Mouse (Mus musculus) embryonic facial prominence, embryonic 11.5 days (tissue): ENCODE results near the gene Tspan5. TPM values are rescaled to one million over a fixed set of nuclear protein-coding genes. Genes with fewer than 3 reads are reported as not detected.

Source experiments
- ATAC-seq: fragments of 200-750 bp; cut with Nextera tagmentation; replicated peaks from 2 replicates; pipeline ENCODE4 v1.8.0; 2017; ENCODE audit warnings: low read depth; ENCODE audit not compliant: insufficient number of reproducible peaks, low FRiP score, low TSS enrichment
- DNase-seq: peaks from one replicate; pipeline ENCODE4 v3.0.0-alpha.2; 2015; ENCODE audit warnings: low spot score
- H3K27ac ChIP-seq: fragments of 300-500 bp; sonication (generic); replicated peaks from 2 replicates; pipeline ENCODE4 v1.5.1; 2014; ENCODE audit warnings: mild to moderate bottlenecking, low read depth, low read length, control low read depth
- H3K27me3 ChIP-seq: fragments of 300-500 bp; sonication (generic); 2 replicates; pipeline ENCODE4 v1.6.1; 2014; ENCODE audit warnings: mild to moderate bottlenecking, low read length, moderate library complexity, mixed read lengths; ENCODE audit not compliant: control insufficient read depth, insufficient read depth
- H3K36me3 ChIP-seq: fragments of 300-500 bp; sonication (generic); replicated peaks from 2 replicates; pipeline ENCODE4 v1.6.1; 2014; ENCODE audit warnings: low read depth, mild to moderate bottlenecking, low read length, moderate library complexity, mixed read lengths; ENCODE audit not compliant: control insufficient read depth, insufficient read depth
- H3K4me1 ChIP-seq: fragments of 300-500 bp; sonication (generic); 2 replicates; pipeline ENCODE4 v1.6.1; 2014; ENCODE audit warnings: low read length, mixed read lengths; ENCODE audit not compliant: control insufficient read depth, insufficient read depth
- H3K4me2 ChIP-seq: fragments of 300-500 bp; sonication (generic); 2 replicates; pipeline ENCODE4 v1.6.1; 2014; ENCODE audit warnings: low read depth, mild to moderate bottlenecking, control low read depth, low read length, moderate library complexity
- H3K4me3 ChIP-seq: fragments of 300-500 bp; sonication (generic); 2 replicates; pipeline ENCODE4 v1.5.1; 2014; ENCODE audit warnings: low read depth, low read length, control low read depth
- H3K9ac ChIP-seq: fragments of 300-500 bp; sonication (generic); replicated peaks from 2 replicates; pipeline ENCODE4 v1.6.1; 2014; ENCODE audit warnings: mild to moderate bottlenecking, control low read depth, low read length
- H3K9me3 ChIP-seq: fragments of 300-500 bp; sonication (generic); replicated peaks from 2 replicates; pipeline ENCODE4 v1.6.1; 2016; ENCODE audit warnings: mild to moderate bottlenecking, low read length, inconsistent platforms, mixed read lengths; ENCODE audit not compliant: control insufficient read depth
- WGBS: fragments of 180-500 bp; shearing (Covaris S2); extraction: QIAGEN DNeasy Blood & Tissue Kit; methylation state at CpG from one replicate; pipeline ENCODE4 v1.1.7; 2014; 5-methylcytosine and 5-hydroxymethylcytosine counted together
- polyA plus RNA-seq: library from polyadenylated mRNA; unstranded; fragments of >200 nt; fragmentation: Nextera tagmentation; extraction: Ambion mirVana; gene quantifications from 2 replicates; pipeline ENCODE4 v1.2.1, GENCODE M21; 2014

Gene Tspan5
- polyA plus RNA-seq, 1 experiment from 2014 or later = 34.4 TPM

DNA sequence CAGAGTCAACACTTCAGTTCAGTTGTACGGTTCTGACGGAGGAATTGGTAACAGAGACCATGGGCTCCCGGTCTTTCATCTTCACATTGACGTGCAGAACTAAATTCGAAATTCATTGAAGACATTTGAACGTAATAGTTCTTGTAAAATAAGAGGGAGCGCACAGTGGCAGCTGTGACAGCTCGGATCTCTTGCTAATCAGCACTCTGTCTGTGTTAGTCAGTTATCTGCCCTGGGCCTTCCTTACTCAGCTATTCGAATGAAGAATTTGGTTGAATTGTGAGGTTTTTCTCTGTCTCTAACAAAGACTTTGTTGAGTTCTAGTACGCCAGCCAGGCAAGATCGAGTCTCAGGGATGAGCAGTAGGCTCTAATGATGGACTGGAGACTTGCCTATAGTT, 3.1 kb downstream of the Tspan5 start:
- WGBS = 83% methylated on average over 11 of the region's 11 CpGs
- DNase-seq = no peak
- no peaks in the 10 kb centered on the region for H3K36me3 ChIP-seq
- H3K27me3 ChIP-seq = no peaks in the 10 kb centered on the region
- no peak overlapping the region for H3K4me3 ChIP-seq
- ATAC-seq = no peak
- no peak overlapping the region for H3K9ac ChIP-seq
- no peak overlapping the region for H3K27ac ChIP-seq
- no peak overlapping the region for H3K4me2 ChIP-seq
- H3K9me3 ChIP-seq = no peaks in the 10 kb centered on the region
- H3K4me1 ChIP-seq = no peaks in the 10 kb centered on the region; the same call in 1 of the 2 replicates

DNA sequence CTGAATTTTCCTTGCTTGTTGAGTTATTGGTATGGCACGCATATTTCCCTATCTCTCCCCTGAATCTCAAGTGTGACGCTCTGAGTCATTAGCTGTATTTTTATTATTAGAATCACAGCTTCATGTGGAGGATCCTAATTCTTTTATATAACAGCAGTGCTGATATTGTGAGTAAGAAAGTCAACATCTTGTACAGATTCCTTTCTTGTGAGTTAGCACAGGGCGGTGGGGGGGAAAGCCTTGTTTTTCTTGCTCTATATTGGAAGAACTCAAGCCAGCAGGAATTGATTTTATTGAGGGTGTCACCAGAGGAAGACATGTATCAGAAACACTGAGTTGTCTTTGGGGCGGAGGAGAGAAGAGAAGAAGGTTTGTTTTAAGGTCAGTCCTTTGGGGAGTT, 3.6 kb downstream of the Tspan5 start:
- WGBS = 72% methylated on average over 4 of the region's 4 CpGs
- Histone ChIP-seq H3K4me1 (no peaks in the 10 kb centered on the region; the same call in 1 of the 2 replicates), H3K27ac (no peak overlapping the region), H3K27me3 (no peaks in the 10 kb centered on the region), H3K9me3 (no peaks in the 10 kb centered on the region), H3K9ac (no peak overlapping the region), H3K4me3 (no peak overlapping the region), H3K4me2 (no peak overlapping the region), H3K36me3 (no peaks in the 10 kb centered on the region)
- DNase-seq (no peak), ATAC-seq (no peak)

DNA sequence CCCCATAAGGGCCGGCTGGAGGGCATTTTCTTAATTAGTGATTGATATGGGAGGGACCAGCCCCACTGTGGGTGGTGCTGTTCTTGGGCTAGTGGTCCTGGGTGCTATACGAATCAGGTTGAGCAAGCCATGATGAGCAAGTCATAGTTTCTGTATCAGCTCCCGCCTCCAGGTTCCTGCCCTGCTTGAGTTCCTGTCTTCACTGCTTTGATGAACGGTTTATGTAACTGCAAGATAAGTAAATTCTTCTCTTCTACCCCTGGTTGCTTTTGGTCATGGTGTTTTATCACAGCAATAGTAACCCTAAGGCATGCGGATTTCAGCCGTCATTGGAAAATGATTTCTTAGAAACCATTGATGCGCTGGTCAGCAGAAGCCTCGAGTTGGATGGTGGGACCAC, 4.6 kb downstream of the Tspan5 start:
- no peaks in the 10 kb centered on the region for H3K36me3 ChIP-seq
- H3K27me3 ChIP-seq = no peaks in the 10 kb centered on the region
- H3K9me3 ChIP-seq = no peaks in the 10 kb centered on the region
- no peak overlapping the region for H3K9ac ChIP-seq
- WGBS = 90% methylated on average over 8 of the region's 8 CpGs
- DNase-seq (no peak), ATAC-seq (no peak)
- no peak overlapping the region for H3K4me2 ChIP-seq
- H3K27ac ChIP-seq = no peak overlapping the region
- H3K4me1 ChIP-seq = no peaks in the 10 kb centered on the region; the same call in 1 of the 2 replicates
- H3K4me3 ChIP-seq = no peak overlapping the region

DNA sequence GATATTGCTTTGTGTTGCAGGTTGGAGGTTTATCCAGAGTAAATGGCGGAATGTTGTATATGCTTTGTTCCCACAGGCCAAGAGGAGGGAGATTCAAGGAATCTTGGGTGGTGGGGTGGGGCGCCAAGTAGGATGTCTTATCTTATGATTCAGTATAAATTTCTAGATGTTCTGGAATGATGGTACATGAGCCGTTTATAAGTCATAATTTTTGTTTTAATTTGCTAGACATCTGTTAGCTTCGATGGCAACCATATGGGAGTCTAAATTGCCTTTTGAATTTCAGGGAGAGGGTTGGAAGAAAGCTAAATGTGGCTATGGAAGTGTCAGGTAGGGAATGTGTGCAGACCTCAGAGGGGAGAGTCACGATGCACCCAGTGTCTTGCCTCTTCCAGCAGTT, 5.0 kb downstream of the Tspan5 start:
- no peak for ATAC-seq

DNA sequence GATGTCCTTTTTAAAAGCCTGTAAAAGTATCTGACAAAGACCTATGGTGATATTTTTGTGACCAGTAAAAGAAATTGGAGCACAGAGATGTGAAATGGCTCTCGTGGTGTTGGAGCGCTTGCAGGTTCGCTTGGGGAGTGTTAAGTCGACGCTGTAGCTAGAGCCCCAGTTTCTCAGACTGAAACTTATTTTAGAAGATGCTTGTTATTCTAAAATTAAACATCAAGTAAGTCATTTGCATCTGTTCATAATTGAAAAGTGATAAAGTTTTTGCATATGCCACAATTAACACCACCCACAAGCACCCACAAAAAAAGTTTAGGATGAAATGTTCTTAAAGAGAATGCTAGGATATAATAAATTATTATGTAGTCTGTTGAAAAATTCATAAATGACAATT, 6.0 kb downstream of the Tspan5 start:
- H3K27me3 ChIP-seq = no peaks in the 10 kb centered on the region
- H3K4me2 ChIP-seq = no peak overlapping the region
- H3K4me1 ChIP-seq = no peaks in the 10 kb centered on the region; the same call in 1 of the 2 replicates
- no peaks in the 10 kb centered on the region for H3K36me3 ChIP-seq
- no peak overlapping the region for H3K27ac ChIP-seq
- DNase-seq (no peak), ATAC-seq (no peak)
- WGBS = 93% methylated on average over 5 of the region's 5 CpGs
- no peak overlapping the region for H3K4me3 ChIP-seq
- H3K9ac ChIP-seq = no peak overlapping the region
- H3K9me3 ChIP-seq = no peaks in the 10 kb centered on the region

More for the DNA sequence above, 5.0 kb downstream of the Tspan5 start:
- no peaks in the 10 kb centered on the region for H3K27me3 ChIP-seq
- H3K9me3 ChIP-seq = no peaks in the 10 kb centered on the region
- no peak overlapping the region for H3K27ac ChIP-seq
- WGBS = 83% methylated on average over 5 of the region's 5 CpGs
- DNase-seq = no peak
- no peak overlapping the region for H3K4me3 ChIP-seq
- no peak overlapping the region for H3K9ac ChIP-seq
- no peaks in the 10 kb centered on the region; the same call in 1 of the 2 replicates for H3K4me1 ChIP-seq
- no peaks in the 10 kb centered on the region for H3K36me3 ChIP-seq
- no peak overlapping the region for H3K4me2 ChIP-seq

DNA sequence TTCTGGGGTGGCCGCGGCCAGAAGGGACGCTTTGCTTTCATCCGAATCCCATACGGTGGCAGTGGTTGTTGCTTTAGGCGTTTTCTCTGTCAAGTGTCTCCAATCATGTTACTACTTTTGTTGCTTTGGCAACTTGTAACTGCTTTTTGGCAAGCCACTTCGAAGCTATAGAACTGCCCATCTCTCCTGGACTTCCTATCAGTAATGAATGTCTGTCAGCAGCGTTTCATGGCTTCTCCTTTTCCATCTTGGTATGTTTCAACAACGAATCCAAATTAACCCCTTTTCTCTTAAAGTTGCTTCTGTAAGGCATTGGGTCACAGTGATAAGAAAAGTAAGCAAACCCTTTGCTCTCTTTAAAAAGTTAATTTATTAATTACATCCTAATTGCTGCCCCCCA, 7.7 kb downstream of the Tspan5 start:
- Histone ChIP-seq H3K27ac (no peak overlapping the region), H3K4me1 (no peaks in the 10 kb centered on the region), H3K4me3 (no peak overlapping the region), H3K9me3 (no peaks in the 10 kb centered on the region), H3K36me3 (no peaks in the 10 kb centered on the region), H3K4me2 (no peak overlapping the region), H3K9ac (no peak overlapping the region), H3K27me3 (no peaks in the 10 kb centered on the region)
- DNase-seq (no peak), ATAC-seq (no peak)
- 76% methylated on average over 9 of the region's 9 CpGs for WGBS

DNA sequence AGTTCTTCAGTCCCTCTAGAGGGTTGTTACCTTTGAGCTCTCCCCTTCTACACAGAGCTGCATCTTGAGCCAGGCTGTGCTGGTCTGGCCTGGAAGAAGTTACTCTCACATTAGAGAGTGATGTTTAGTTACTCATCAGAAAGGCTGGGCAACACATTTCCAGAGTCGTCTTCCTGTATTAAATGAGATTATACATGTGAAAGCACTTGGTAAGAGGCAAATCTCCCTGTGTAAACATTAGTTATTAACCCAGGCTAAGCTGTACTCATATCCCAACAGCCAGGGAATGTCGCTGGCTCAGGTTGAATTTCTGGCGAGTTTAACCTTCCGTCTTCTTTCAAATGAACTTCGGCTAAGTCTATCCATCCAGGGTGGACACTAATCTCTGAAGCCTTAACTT, 9.3 kb downstream of the Tspan5 start:
- no peaks in the 10 kb centered on the region for H3K9me3 ChIP-seq
- no peaks in the 10 kb centered on the region for H3K27me3 ChIP-seq
- no peaks in the 10 kb centered on the region for H3K4me1 ChIP-seq
- ATAC-seq (no peak), DNase-seq (no peak)
- H3K4me2 ChIP-seq = no peak overlapping the region
- H3K4me3 ChIP-seq = no peak overlapping the region
- H3K9ac ChIP-seq = no peak overlapping the region
- WGBS = 81% methylated on average over 5 of the region's 5 CpGs
- H3K36me3 ChIP-seq = no peaks in the 10 kb centered on the region
- no peak overlapping the region for H3K27ac ChIP-seq

DNA sequence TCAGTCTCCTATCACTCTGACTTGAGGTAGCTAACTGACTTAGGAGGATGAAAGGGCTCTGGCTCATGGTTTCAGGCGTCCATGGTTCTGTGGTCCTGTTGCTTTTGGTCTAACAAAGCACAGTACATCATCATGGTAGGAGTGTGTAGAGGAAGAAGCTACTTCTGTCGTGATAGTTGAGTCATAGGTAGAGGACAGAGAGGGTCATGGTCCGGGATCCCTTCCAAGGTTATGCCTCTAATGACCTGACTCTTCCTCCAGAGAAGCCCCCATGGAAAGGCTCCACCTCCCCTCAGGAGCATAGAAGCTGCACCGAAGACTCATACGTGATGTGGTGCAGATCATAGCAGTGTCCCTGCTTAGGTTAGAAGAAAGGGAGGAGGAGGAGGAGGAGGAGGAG, 10.1 kb downstream of the Tspan5 start:
- no peak overlapping the region for H3K27ac ChIP-seq
- DNase-seq = no peak
- H3K9ac ChIP-seq = no peak overlapping the region
- H3K4me3 ChIP-seq = no peak overlapping the region
- no peaks in the 10 kb centered on the region for H3K27me3 ChIP-seq
- no peak overlapping the region for H3K4me2 ChIP-seq
- 76% methylated on average over 5 of the region's 5 CpGs for WGBS
- no peaks in the 10 kb centered on the region for H3K9me3 ChIP-seq
- no peaks in the 10 kb centered on the region for H3K36me3 ChIP-seq
- ATAC-seq = no peak
- no peaks in the 10 kb centered on the region for H3K4me1 ChIP-seq
